Mouse (Mus musculus): ENCODE data around the gene Pcbp3.

DNA sequence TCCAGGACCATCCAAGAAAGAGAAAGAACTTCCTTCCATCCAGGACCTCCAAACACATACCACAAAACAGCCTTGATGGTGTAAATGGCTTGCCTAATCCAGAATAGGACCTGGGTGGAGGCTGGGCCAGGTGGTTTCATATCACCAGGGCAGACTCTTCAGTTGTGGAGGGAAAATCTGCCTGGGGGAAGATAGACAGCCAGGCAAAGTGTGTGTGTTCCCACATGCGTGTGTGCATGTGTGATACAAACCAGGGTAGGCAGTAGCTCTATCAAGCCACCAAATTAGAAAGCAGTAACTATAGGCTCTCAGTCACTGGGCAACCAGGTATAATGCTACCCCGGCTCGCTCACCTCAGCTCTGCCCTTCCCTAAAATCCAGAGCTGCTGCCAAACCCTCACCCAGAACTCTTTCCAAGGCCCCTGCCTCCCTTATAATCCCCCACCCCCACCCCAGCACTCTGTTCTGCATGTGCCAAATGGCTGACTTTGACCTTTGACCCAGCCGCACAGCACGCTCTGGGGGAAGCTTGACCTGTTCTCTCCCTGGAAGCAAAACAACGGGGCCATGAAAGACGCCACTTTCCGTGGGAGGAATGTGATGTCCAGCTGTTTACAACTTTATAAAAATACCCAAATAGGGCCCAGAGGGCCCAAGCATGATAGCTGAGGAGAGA lies 45.9 kb upstream of the Pcbp3 start:
- TF ChIP-seq FLI1 (IDR thresholded peaks at IDR 0.05; ENCODE audit: low read length), result no peak
- TF ChIP-seq GATA1 (IDR thresholded peaks at IDR 0.05; ENCODE audit: borderline replicate concordance, low read length), result no peak
